Mouse (Mus musculus) limb, embryonic 10.5 days (tissue): ENCODE data around the gene Dytn. TPM values are rescaled to one million over a fixed set of nuclear protein-coding genes. Genes with fewer than 3 reads are reported as not detected.
"Not testable (repeated sequence)": the region's sequence is repeated elsewhere in the genome, so short reads cannot be mapped to it uniquely, and the experiment has no call there.

Experiments
- DNase-seq: peaks from one replicate; pipeline ENCODE4 v3.0.0-alpha.2; 2017; ENCODE audit warnings: low spot score
- H3K27ac ChIP-seq: fragments of 300-500 bp; sonication (generic); 2 replicates; pipeline ENCODE4 v1.5.1; 2016; ENCODE audit warnings: mild to moderate bottlenecking
- H3K27me3 ChIP-seq: fragments of 300-500 bp; sonication (generic); 2 replicates; pipeline ENCODE4 v1.6.1; 2016; ENCODE audit warnings: low read depth, mild to moderate bottlenecking; ENCODE audit not compliant: poor library complexity, severe bottlenecking
- H3K36me3 ChIP-seq: fragments of 300-500 bp; sonication (generic); 2 replicates; pipeline ENCODE4 v1.6.1; 2016; ENCODE audit warnings: mild to moderate bottlenecking, moderate library complexity
- H3K4me1 ChIP-seq: fragments of 300-500 bp; sonication (generic); 2 replicates; pipeline ENCODE4 v1.6.1; 2016
- H3K4me3 ChIP-seq: fragments of 300-500 bp; sonication (generic); 2 replicates; pipeline ENCODE4 v1.5.1; 2016; ENCODE audit warnings: mild to moderate bottlenecking, moderate library complexity
- H3K9me3 ChIP-seq: fragments of 300-500 bp; sonication (generic); replicated peaks from 2 replicates; pipeline ENCODE4 v1.6.1; 2016; ENCODE audit warnings: mild to moderate bottlenecking
- WGBS: fragments of 180-500 bp; shearing (Covaris S2); methylation state at CpG from one replicate; pipeline ENCODE4 v1.1.7; 2016; 5-methylcytosine and 5-hydroxymethylcytosine counted together
- polyA plus RNA-seq: library from polyadenylated mRNA; unstranded; fragments of >200 nt; fragmentation: Nextera tagmentation; extraction: Ambion mirVana; gene quantifications from 2 replicates; pipeline ENCODE4 v1.2.1, GENCODE M21; 2016

Gene Dytn
- polyA plus RNA-seq, 1 experiment from 2014 or later: not detected

GRCm38 (mm10) chr1:63659591-63659990, 27.1 kb downstream of the Dytn start:
- Histone ChIP-seq H3K4me3 (no peak overlapping the region), H3K27ac (no peak overlapping the region), H3K27me3 (peaks cover 7% of the 10 kb centered on the region; the same call in 1 of the 2 replicates), H3K4me1 (no peaks in the 10 kb centered on the region), H3K9me3 (no peaks in the 10 kb centered on the region), H3K36me3 (no peaks in the 10 kb centered on the region)
- WGBS: 3% methylated on average over 7 of the region's 7 CpGs
- DNase-seq: peak; percentile 72

DNA sequence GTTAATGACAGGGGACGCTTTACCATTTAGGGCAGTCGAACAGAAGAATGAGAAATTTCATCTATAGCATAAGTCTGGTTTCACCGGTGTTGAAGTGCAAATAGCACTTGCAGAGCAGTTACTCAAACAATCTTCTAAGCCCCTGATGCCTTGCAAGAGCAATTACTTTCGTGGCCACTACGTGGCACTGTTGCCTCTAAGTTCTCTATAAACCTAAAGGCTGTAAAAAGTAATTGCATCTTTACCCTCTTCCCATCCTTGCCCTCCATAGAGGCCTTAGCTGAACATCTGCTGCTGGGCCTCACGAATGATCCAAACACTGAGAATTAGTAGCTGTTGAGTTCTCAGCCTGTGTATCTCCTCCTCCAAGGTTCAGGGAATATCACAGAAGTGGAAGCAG, 28.7 kb downstream of the Dytn start:
- Histone ChIP-seq H3K9me3 (no peaks in the 10 kb centered on the region), H3K36me3 (no peaks in the 10 kb centered on the region), H3K4me3 (no peak overlapping the region), H3K27ac (no peak overlapping the region), H3K4me1 (no peaks in the 10 kb centered on the region), H3K27me3 (peaks cover 7% of the 10 kb centered on the region; the same call in 1 of the 2 replicates)
- DNase-seq: peak; percentile 66
- WGBS: 19% methylated on average over 6 of the region's 6 CpGs

- Histone ChIP-seq H3K4me3 (no peak overlapping the region), H3K27me3 (no peaks in the 10 kb centered on the region), H3K27ac (no peak overlapping the region), H3K36me3 (no peaks in the 10 kb centered on the region), H3K9me3 (no peaks in the 10 kb centered on the region), H3K4me1 (no peaks in the 10 kb centered on the region)
- no peak for DNase-seq
- 86% methylated on average over 6 of the region's 6 CpGs for WGBS
These were observed 46.8 kb downstream of the Dytn start for GRCm38 (mm10) chr1:63639921-63640320.

DNA sequence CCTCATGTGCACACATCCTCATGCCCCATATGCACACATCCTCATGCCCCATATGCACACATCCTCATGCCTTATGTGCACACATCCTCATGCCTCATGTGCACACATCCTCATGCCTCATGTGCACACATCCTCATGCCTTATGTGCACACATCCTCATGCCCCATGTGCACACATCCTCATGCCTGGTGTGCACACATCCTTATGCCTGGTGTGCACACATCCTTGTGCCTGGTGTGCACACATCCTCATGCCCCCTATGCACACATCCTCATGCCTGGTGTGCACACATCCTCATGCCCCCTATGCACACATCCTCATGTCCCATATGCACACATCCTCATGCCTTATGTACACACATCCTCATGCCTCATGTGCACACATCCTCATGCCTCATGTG, 56.3 kb downstream of the Dytn start:
- H3K4me1 ChIP-seq, H3K9me3 ChIP-seq, H3K36me3 ChIP-seq, DNase-seq, H3K4me3 ChIP-seq, H3K27me3 ChIP-seq, H3K27ac ChIP-seq: not testable (repeated sequence)

GRCm38 (mm10) chr1:63628211-63628610, 58.5 kb downstream of the Dytn start:
- Histone ChIP-seq H3K4me1 (no peaks in the 10 kb centered on the region), H3K27me3 (no peaks in the 10 kb centered on the region), H3K9me3 (no peaks in the 10 kb centered on the region; the same call in 1 of the 2 replicates), H3K4me3 (no peak overlapping the region), H3K36me3 (no peaks in the 10 kb centered on the region), H3K27ac (no peak overlapping the region)
- DNase-seq: no peak
- 47% methylated on average over 2 of the region's 2 CpGs for WGBS

DNA sequence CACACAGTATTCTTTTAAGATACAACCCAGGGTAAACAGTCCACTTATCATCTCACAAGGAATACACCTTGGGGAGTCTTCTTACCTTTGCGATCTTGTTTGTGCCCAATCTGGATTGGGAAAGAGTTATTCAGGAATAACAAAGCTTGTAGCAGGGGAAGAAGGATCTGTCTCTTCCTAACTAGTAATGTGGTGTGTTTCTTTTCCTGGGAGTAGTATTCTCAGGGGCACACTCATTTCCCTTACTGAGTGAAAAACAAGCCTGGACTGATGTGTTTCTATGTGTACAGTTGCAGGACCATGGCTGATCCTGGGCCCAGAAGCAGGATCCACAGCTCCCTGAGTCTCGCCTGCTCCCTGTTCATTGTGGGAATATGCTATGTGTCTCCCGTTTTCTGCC, 71.1 kb downstream of the Dytn start, which contains the start of gene Gm39653:
Gene Gm39653, plus strand, starts transcription at position 301 of the 400 bp plus-strand sequence.
- no peak for DNase-seq
- Histone ChIP-seq H3K4me1 (peaks cover 4% of the 10 kb centered on the region; the same call in 1 of the 2 replicates), H3K4me3 (no peak within 1 kb of the TSS), H3K27me3 (no peaks in the 10 kb centered on the region), H3K36me3 (no peaks in the 10 kb centered on the region), H3K27ac (no peak within 1 kb of the TSS), H3K9me3 (no peaks in the 10 kb centered on the region)
- 89% methylated on average over 3 of the region's 3 CpGs for WGBS

GRCm38 (mm10) chr1:63614594-63614993, 72.1 kb downstream of the Dytn start:
- H3K27me3 ChIP-seq: no peaks in the 10 kb centered on the region
- peak; percentile 86 for DNase-seq
- H3K4me1 ChIP-seq: peaks cover 4% of the 10 kb centered on the region; the same call in 1 of the 2 replicates
- H3K9me3 ChIP-seq: no peaks in the 10 kb centered on the region
- no peak overlapping the region for H3K4me3 ChIP-seq
- WGBS: 1% methylated on average over 11 of the region's 11 CpGs
- no peak overlapping the region for H3K27ac ChIP-seq
- H3K36me3 ChIP-seq: no peaks in the 10 kb centered on the region

GRCm38 (mm10) chr1:63609613-63610012, 77.1 kb downstream of the Dytn start:
- no peak overlapping the region for H3K4me3 ChIP-seq
- 88% methylated on average over 4 of the region's 4 CpGs for WGBS
- H3K27me3 ChIP-seq: no peaks in the 10 kb centered on the region
- H3K4me1 ChIP-seq: peaks cover 4% of the 10 kb centered on the region; the same call in 1 of the 2 replicates
- H3K27ac ChIP-seq: no peak overlapping the region
- H3K36me3 ChIP-seq: no peaks in the 10 kb centered on the region
- no peaks in the 10 kb centered on the region for H3K9me3 ChIP-seq
- no peak for DNase-seq

GRCm38 (mm10) chr1:63603870-63604500, 82.7 kb downstream of the Dytn start:
- H3K4me1 ChIP-seq: no peaks in the 10 kb centered on the region
- H3K9me3 ChIP-seq: no peaks in the 10 kb centered on the region
- WGBS: 59% methylated on average over 3 of the region's 3 CpGs
- no peak for DNase-seq
- H3K36me3 ChIP-seq: no peaks in the 10 kb centered on the region
- no peak overlapping the region for H3K4me3 ChIP-seq
- no peak overlapping the region for H3K27ac ChIP-seq
- H3K27me3 ChIP-seq: no peaks in the 10 kb centered on the region

DNA sequence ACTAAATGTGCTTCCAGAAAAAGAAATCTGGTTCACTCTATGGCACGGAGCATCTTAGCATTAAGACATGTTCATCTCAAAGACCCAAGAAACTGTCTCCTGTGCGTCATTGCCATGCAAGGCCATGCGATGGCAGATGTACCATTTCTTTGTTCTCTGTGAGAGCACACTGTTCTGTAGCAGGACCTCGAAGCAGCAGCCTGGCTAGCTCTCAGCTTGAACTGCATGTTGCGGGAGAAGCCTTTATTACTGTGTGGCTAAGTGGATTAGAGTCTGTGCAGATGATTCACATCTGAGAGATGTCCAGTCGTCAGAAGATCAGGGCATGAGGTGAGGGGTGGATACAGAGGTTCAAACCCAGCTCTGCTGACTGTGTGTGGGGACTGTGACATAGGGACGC, 99.9 kb downstream of the Dytn start:
- peak overlapping the region; percentile 15; the same call in 1 of the 2 replicates for H3K27ac ChIP-seq
- peaks cover 7% of the 10 kb centered on the region; the same call in 1 of the 2 replicates for H3K4me1 ChIP-seq
- H3K36me3 ChIP-seq: no peaks in the 10 kb centered on the region
- H3K9me3 ChIP-seq: no peaks in the 10 kb centered on the region
- WGBS: 84% methylated on average over 7 of the region's 7 CpGs
- DNase-seq: no peak
- no peak overlapping the region for H3K4me3 ChIP-seq
- no peaks in the 10 kb centered on the region for H3K27me3 ChIP-seq

GRCm38 (mm10) chr1:63579153-63579552, 107.6 kb downstream of the Dytn start:
- no peak for DNase-seq
- H3K9me3 ChIP-seq: no peaks in the 10 kb centered on the region
- no peak overlapping the region for H3K4me3 ChIP-seq
- H3K36me3 ChIP-seq: no peaks in the 10 kb centered on the region
- 88% methylated on average over 8 of the region's 8 CpGs for WGBS
- no peaks in the 10 kb centered on the region for H3K27me3 ChIP-seq
- no peak overlapping the region for H3K27ac ChIP-seq
- H3K4me1 ChIP-seq: peaks cover 12% of the 10 kb centered on the region

- 40% methylated on average over 5 of the region's 5 CpGs for WGBS
- Histone ChIP-seq H3K27me3 (no peaks in the 10 kb centered on the region), H3K4me1 (peaks cover 27% of the 10 kb centered on the region), H3K27ac (no peak overlapping the region), H3K9me3 (no peaks in the 10 kb centered on the region), H3K36me3 (no peaks in the 10 kb centered on the region), H3K4me3 (no peak overlapping the region)
- DNase-seq: no peak
These were observed 109.9 kb downstream of the Dytn start for GRCm38 (mm10) chr1:63576803-63577202.

- H3K27me3 ChIP-seq: no peaks in the 10 kb centered on the region
- 0 out of 2 replicates have a peak overlapping the region, but pooled peaks have one; percentile 34 for H3K27ac ChIP-seq
These were observed 112.7 kb downstream of the Dytn start for GRCm38 (mm10) chr1:63573864-63574611.

More at GRCm38 (mm10) chr1:63573864-63574611, 112.7 kb downstream of the Dytn start:
- no peak for DNase-seq
- H3K9me3 ChIP-seq: no peaks in the 10 kb centered on the region
- no peak overlapping the region for H3K4me3 ChIP-seq
- peaks cover 27% of the 10 kb centered on the region for H3K4me1 ChIP-seq
- H3K36me3 ChIP-seq: no peaks in the 10 kb centered on the region
- WGBS: 45% methylated on average over 12 of the region's 12 CpGs
